Mouse (Mus musculus) left cerebral cortex, adult 8-10 months (tissue): ENCODE measurements around the gene Msmp. TPM values are rescaled to one million over a fixed set of nuclear protein-coding genes. Genes with fewer than 3 reads are reported as not detected.

Source experiments
- microRNA-seq, 2 experiments: library from miRNA; unstranded; fragments of <30 nt; microRNA quantifications; one replicate each; pipeline ENCODE4 v1.2.0; 2022
- total RNA-seq, 4 experiments: library from RNA; stranded (reverse); gene quantifications; 2 replicates each; pipeline ENCODE4 v1.2.4; 2022

The Msmp gene
- total RNA-seq, 4 experiments from 2014 or later = 1.1 TPM; not detected in 3

Small RNA genes lying within 50 kb of the gene (microRNA-seq; reads per million reads assigned to microRNA genes)
- 0 reads per million in 2 experiments for gene Gm25262

Other genes with a start within 250 kb of the Msmp start
- gene Rusc2, start 202.5 kb downstream of the Msmp start, total RNA-seq = 100 to 1,000 TPM; 116 to 144 (median 123) TPM
- gene Fam166b, start 155.4 kb downstream of the Msmp start, total RNA-seq = 1 to 10 TPM; 1.3 to 1.9 (median 1.4) TPM
- 10 to 100 TPM; 91.7 to 98.0 (median 95.6) TPM for gene Tesk1, start 142.6 kb downstream of the Msmp start, total RNA-seq
- 1 to 10 TPM in 3 of 4 experiments, under 1 TPM in 1; 0.38 to 2.9 (median 1.6) TPM for gene Cd72, start 129.9 kb downstream of the Msmp start, total RNA-seq
- under 1 TPM in 1 of 4 experiments, not detected in 3; 0.46 TPM for gene Sit1, start 100.8 kb downstream of the Msmp start, total RNA-seq
- 10 to 100 TPM; 26.5 to 37.8 (median 30.1) TPM for gene Ccdc107, start 91.6 kb downstream of the Msmp start, total RNA-seq
- gene Arhgef39, start 84.8 kb downstream of the Msmp start, total RNA-seq = 1 to 10 TPM; 1.2 to 2.2 (median 1.6) TPM
- 1 to 10 TPM; 2.1 to 5.1 (median 2.8) TPM for gene Car9, start 77.5 kb downstream of the Msmp start, total RNA-seq
- 10 to 100 TPM; 11.7 to 14.4 (median 13.8) TPM for gene Tpm2, start 60.7 kb downstream of the Msmp start, total RNA-seq
- 10 to 100 TPM; 68.2 to 77.9 (median 73.6) TPM for gene Creb3, start 22.2 kb downstream of the Msmp start, total RNA-seq
- gene Tln1, start 21.8 kb downstream of the Msmp start, total RNA-seq = 10 to 100 TPM; 38.8 to 55.7 (median 46.1) TPM
- gene Rgp1, start 5.8 kb downstream of the Msmp start, total RNA-seq = 10 to 100 TPM; 47.0 to 60.5 (median 49.8) TPM
- 10 to 100 TPM; 62.1 to 69.7 (median 65.6) TPM for gene Gba2, start 5.6 kb downstream of the Msmp start, total RNA-seq
- 10 to 100 TPM; 42.5 to 60.2 (median 56.9) TPM for gene Npr2, start 47.4 kb upstream of the Msmp start, total RNA-seq
- 1 to 10 TPM; 1.3 to 1.6 (median 1.5) TPM for gene Spag8, start 69.1 kb upstream of the Msmp start, total RNA-seq
- 10 to 100 TPM; 29.6 to 46.8 (median 41.6) TPM for gene Hint2, start 72.0 kb upstream of the Msmp start, total RNA-seq
- 10 to 100 TPM; 56.5 to 59.6 (median 57.4) TPM for gene Tmem8b, start 84.5 kb upstream of the Msmp start, total RNA-seq
- 1 to 10 TPM; 1.2 to 2.0 (median 1.6) TPM for gene Fam221b, start 84.7 kb upstream of the Msmp start, total RNA-seq
- not detected for gene Olfr70, start 116.3 kb upstream of the Msmp start, total RNA-seq
- not detected for gene Olfr71, start 125.8 kb upstream of the Msmp start, total RNA-seq
- under 1 TPM; 0.60 to 0.91 (median 0.75) TPM for gene Hrct1, start 142.7 kb upstream of the Msmp start, total RNA-seq
- under 1 TPM; 0.39 to 0.91 (median 0.81) TPM for gene Spaar, start 145.5 kb upstream of the Msmp start, total RNA-seq
- gene Olfr159, start 186.5 kb upstream of the Msmp start, total RNA-seq = under 1 TPM in 1 of 4 experiments, not detected in 3; 0.42 TPM
- gene Olfr156, start 239.4 kb upstream of the Msmp start, total RNA-seq = not detected